Mouse (Mus musculus) megakaryocyte, embryonic 14.5 days (primary cell): ENCODE measurements around the gene Utp20.

Experiments
- FLI1 ChIP-seq: IDR thresholded peaks from 2 replicates; pipeline ENCODE4 v1.6.1; 2012; ENCODE audit warnings: low read length, inconsistent platforms, mixed read lengths
- GATA1 ChIP-seq: IDR thresholded peaks from 3 replicates; pipeline ENCODE4 v1.6.1; 2012; ENCODE audit warnings: mixed read lengths, low read length, inconsistent platforms, borderline replicate concordance

- TF ChIP-seq GATA1 (no peak), FLI1 (no peak)
Measured at GRCm38 (mm10) chr10:88717756-88718025, 108.9 kb downstream of the Utp20 start.
